In the genomic region with DNA sequence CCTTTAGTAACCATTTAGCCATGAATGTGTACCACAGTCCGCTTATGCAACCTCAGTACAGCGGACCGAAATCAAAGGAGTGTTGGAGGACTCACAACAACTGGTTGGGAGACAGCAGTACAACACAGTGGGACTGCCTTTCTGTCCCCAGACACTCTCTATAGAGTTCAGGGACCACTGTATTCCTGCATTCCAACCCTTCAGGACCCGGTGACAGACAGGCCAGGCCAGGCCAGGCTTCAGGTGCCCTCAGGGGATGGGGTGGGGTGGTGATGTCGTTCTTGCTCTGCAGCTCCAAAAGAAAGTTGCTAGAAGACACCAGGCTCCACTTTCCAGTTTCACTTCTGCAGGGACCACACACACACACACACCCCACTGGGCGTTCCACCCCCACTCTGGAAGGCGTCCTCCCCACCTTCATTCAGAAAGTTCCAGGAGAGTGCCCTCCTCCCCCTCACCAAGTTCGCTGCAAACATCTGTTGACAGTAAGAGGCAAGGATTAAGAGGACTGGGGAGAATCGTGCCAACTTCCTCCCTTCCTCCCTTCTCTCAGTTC, we compare ENCODE assay signal across 11 mouse cellular contexts. TPM values are rescaled to one million over a fixed set of nuclear protein-coding genes. Genes with fewer than 3 reads are reported as not detected.
DNase-seq lines count a peak whose midpoint lies in the region; ATAC-seq and TF ChIP-seq lines count a peak whose summit lies in the region.
"Had no signal": no experiment of that assay in that cellular context is flagged by ENCODE, and none has a peak within 500 bp of the region (broad histone marks: within the 10 kb centered on the region; RNA-seq: fewer than 3 reads in every experiment).

No protein-coding gene starts in this region.

- peak overlapping the region; percentile 24; the same call in 1 of the 2 replicates for H3K4me3 ChIP-seq in heart, embryonic 10.5 days
- no peak overlapping the region for H3K4me3 ChIP-seq in heart, adult 2 months
- H3K4me3 ChIP-seq in lung, embryonic 15.5 days = no peak overlapping the region
- H3K4me3 ChIP-seq in lung, adult 2 months (replicated peaks; ENCODE audit: extremely low read depth, low read depth, low read length) = no peak overlapping the region
- H3K4me3 ChIP-seq in embryonic facial prominence, embryonic 14.5 days (ENCODE audit: low read depth, low read length) = no peak overlapping the region
- H3K4me3 ChIP-seq: liver, embryonic 12.5 days; midbrain, embryonic 15.5 days had no signal

- H3K9me3 ChIP-seq in heart, embryonic 10.5 days = no peaks in the 10 kb centered on the region
- H3K9me3 ChIP-seq in lung, embryonic 15.5 days = no peaks in the 10 kb centered on the region
- H3K9me3 ChIP-seq in embryonic facial prominence, embryonic 14.5 days (ENCODE audit: control insufficient read depth, low read length) = no peaks in the 10 kb centered on the region
- H3K9me3 ChIP-seq: liver, embryonic 12.5 days; midbrain, embryonic 15.5 days had no signal

- 35% methylated on average over 9 of the region's 9 CpGs for WGBS in heart, embryonic 10.5 days
- 35% methylated on average over 9 of the region's 9 CpGs for WGBS in heart, adult 2 months
- WGBS in lung, embryonic 15.5 days = 33% methylated on average over 9 of the region's 9 CpGs
- WGBS in lung, adult 2 months = 37% methylated on average over 9 of the region's 9 CpGs
- whole genome bisulfite sequencing in embryonic facial prominence, embryonic 14.5 days = 25% methylated on average over 9 of the region's 9 CpGs

- no peak for ATAC-seq in lung, embryonic 15.5 days (ENCODE audit: borderline replicate concordance, extremely low read depth, low FRiP score, low TSS enrichment)
- peak; percentile 70; the same call in 1 of the 2 replicates for ATAC-seq in embryonic facial prominence, embryonic 14.5 days (ENCODE audit: low read depth)
- ATAC-seq: liver, embryonic 12.5 days; midbrain, embryonic 15.5 days had no signal

- TF ChIP-seq POLR2A in heart, adult 2 months (IDR thresholded peaks at IDR 0.05; ENCODE audit: insufficient read depth, low read depth, low read length) = no peak
- TF ChIP-seq POLR2A in lung, adult 2 months (IDR thresholded peaks at IDR 0.05; ENCODE audit: borderline replicate concordance, extremely low read depth, low read depth, low read length) = no peak

- no peak for TF ChIP-seq CTCF in heart, adult 2 months (IDR thresholded peaks at IDR 0.05)
- no peak for TF ChIP-seq CTCF in lung, adult 2 months (IDR thresholded peaks at IDR 0.05; ENCODE audit: insufficient read depth, low read length)

- peaks cover 20% of the 10 kb centered on the region for H3K4me1 ChIP-seq in heart, embryonic 10.5 days
- no peaks in the 10 kb centered on the region for H3K4me1 ChIP-seq in heart, adult 2 months (ENCODE audit: control insufficient read depth, insufficient read depth, low read length)
- peaks cover 10% of the 10 kb centered on the region; the same call in 1 of the 2 replicates for H3K4me1 ChIP-seq in lung, embryonic 15.5 days
- H3K4me1 ChIP-seq in lung, adult 2 months (ENCODE audit: control insufficient read depth, insufficient read depth, low read length) = no peaks in the 10 kb centered on the region; the same call in 1 of the 2 replicates
- H3K4me1 ChIP-seq in embryonic facial prominence, embryonic 14.5 days (ENCODE audit: control insufficient read depth, insufficient read depth, low read length) = peaks cover 10% of the 10 kb centered on the region
- H3K4me1 ChIP-seq: midbrain, embryonic 15.5 days had no signal

- no peaks in the 10 kb centered on the region for H3K27me3 ChIP-seq in heart, embryonic 10.5 days (ENCODE audit: insufficient read depth, poor library complexity, severe bottlenecking)
- H3K27me3 ChIP-seq in heart, adult 2 months (ENCODE audit: control insufficient read depth, insufficient read depth, low read length) = no peaks in the 10 kb centered on the region
- H3K27me3 ChIP-seq in lung, embryonic 15.5 days = no peaks in the 10 kb centered on the region
- no peaks in the 10 kb centered on the region for H3K27me3 ChIP-seq in embryonic facial prominence, embryonic 14.5 days (replicated peaks; ENCODE audit: control insufficient read depth, insufficient read depth, low read length)
- no peaks in the 10 kb centered on the region for H3K27me3 ChIP-seq in splenic B cell, adult 2 months (ENCODE audit: control insufficient read depth, insufficient read depth, low read length, poor library complexity, severe bottlenecking)
- H3K27me3 ChIP-seq: liver, embryonic 12.5 days; midbrain, embryonic 15.5 days had no signal

- 0 out of 2 replicates have a peak overlapping the region, but pooled peaks have one; percentile 26 for H3K27ac ChIP-seq in heart, embryonic 10.5 days
- no peak overlapping the region for H3K27ac ChIP-seq in heart, adult 2 months
- no peak overlapping the region for H3K27ac ChIP-seq in lung, embryonic 15.5 days
- H3K27ac ChIP-seq in embryonic facial prominence, embryonic 14.5 days (replicated peaks; ENCODE audit: low read depth, low read length) = peak overlapping the region; percentile 24; the same call in 1 of the 2 replicates
- H3K27ac ChIP-seq: liver, embryonic 12.5 days; midbrain, embryonic 15.5 days had no signal

- no peaks in the 10 kb centered on the region for H3K36me3 ChIP-seq in heart, embryonic 10.5 days
- H3K36me3 ChIP-seq in heart, adult 2 months (ENCODE audit: control insufficient read depth, insufficient read depth, low read length) = no peaks in the 10 kb centered on the region
- no peaks in the 10 kb centered on the region for H3K36me3 ChIP-seq in lung, embryonic 15.5 days
- no peaks in the 10 kb centered on the region for H3K36me3 ChIP-seq in embryonic facial prominence, embryonic 14.5 days (ENCODE audit: control insufficient read depth, insufficient read depth, low read length)
- no peaks in the 10 kb centered on the region for H3K36me3 ChIP-seq in splenic B cell, adult 2 months (ENCODE audit: control insufficient read depth, insufficient read depth, low read length, poor library complexity, severe bottlenecking)
- H3K36me3 ChIP-seq: liver, embryonic 12.5 days; midbrain, embryonic 15.5 days had no signal

- H3K79me2 ChIP-seq in heart, adult 2 months (replicated peaks; ENCODE audit: control insufficient read depth, insufficient read depth, low read length) = no peaks in the 10 kb centered on the region

- no peak for TF ChIP-seq EP300 in heart, adult 2 months (IDR thresholded peaks at IDR 0.05; ENCODE audit: insufficient read depth, low read depth, low read length)

- intact Hi-C loops in heart, adult 2 months (cut with DNase I) = no loop called here

- H3K9ac ChIP-seq in heart, adult 2 months (ENCODE audit: low read depth, low read length) = no peak overlapping the region
- H3K9ac ChIP-seq in lung, embryonic 15.5 days = no peak overlapping the region
- H3K9ac ChIP-seq in embryonic facial prominence, embryonic 14.5 days (ENCODE audit: low read depth, low read length) = no peak overlapping the region
- H3K9ac ChIP-seq: liver, embryonic 12.5 days; midbrain, embryonic 15.5 days had no signal

- no peak for DNase-seq in heart, embryonic 10.5 days (ENCODE audit: low spot score)
- no peak for DNase-seq in heart, adult 2 months
- no peak for DNase-seq in lung, adult 2 months
- peak; percentile 61 for DNase-seq in embryonic facial prominence, embryonic 14.5 days (ENCODE audit: low spot score)
- DNase-seq in splenic B cell, adult 2 months (ENCODE audit: low read depth, low spot score) = peak; percentile 8
- DNase-seq in urinary bladder, postnatal 4 days (ENCODE audit: low spot score in 2 of 2) = no peak
- no peak for DNase-seq in spleen, postnatal 14 days (ENCODE audit: low spot score in 2 of 2)
- DNase-seq: gastrocnemius, postnatal 36 days had no signal

- H3K4me2 ChIP-seq in lung, embryonic 15.5 days = peak overlapping the region; percentile 31
- H3K4me2 ChIP-seq in embryonic facial prominence, embryonic 14.5 days (ENCODE audit: low read depth, low read length) = peak overlapping the region; percentile 1
- H3K4me2 ChIP-seq: liver, embryonic 12.5 days; midbrain, embryonic 15.5 days had no signal

RNA-seq across cellular contexts. Expression of a gene that starts 25.2 kb away (rescaled TPM):
- polyA plus RNA-seq in heart, embryonic 10.5 days (2016; fragmentation: Nextera tagmentation; extraction: Ambion mirVana) = 131 and 171 TPM in 2 replicates
- 1 to 10 TPM; 2.7 to 5.0 TPM for total RNA-seq in heart, adult 2 months (2021)
- 1.3 and 2.1 TPM in 2 replicates for polyA plus RNA-seq in heart, adult 2 months (2012; rRNA removed)
- polyA plus RNA-seq in lung, embryonic 15.5 days (2015; fragmentation: Nextera tagmentation; extraction: Ambion mirVana) = 113 and 122 TPM in 2 replicates
- 3.5 and 5.5 TPM in 2 replicates for polyA plus RNA-seq in lung, adult 2 months (2012; rRNA removed)
- polyA plus RNA-seq in embryonic facial prominence, embryonic 14.5 days (2014; fragmentation: Nextera tagmentation; extraction: Ambion mirVana) = 62.4 and 72.0 TPM in 2 replicates

Comparison
In these comparisons a context has a peak if more than half of its experiments do, and no peak if none do; other contexts are left out.
1. H3K27ac ChIP-seq: peak in heart, embryonic 10.5 days (single experiment) and embryonic facial prominence, embryonic 14.5 days (single experiment); none in heart, adult 2 months (single experiment) and lung, embryonic 15.5 days (single experiment).
2. DNase-seq: peak in embryonic facial prominence, embryonic 14.5 days (single experiment) and splenic B cell, adult 2 months (single experiment); none in heart, embryonic 10.5 days (single experiment), heart, adult 2 months (0 of 2), lung, adult 2 months (single experiment), urinary bladder, postnatal 4 days (0 of 2) and spleen, postnatal 14 days (0 of 2).